In the genomic region with DNA sequence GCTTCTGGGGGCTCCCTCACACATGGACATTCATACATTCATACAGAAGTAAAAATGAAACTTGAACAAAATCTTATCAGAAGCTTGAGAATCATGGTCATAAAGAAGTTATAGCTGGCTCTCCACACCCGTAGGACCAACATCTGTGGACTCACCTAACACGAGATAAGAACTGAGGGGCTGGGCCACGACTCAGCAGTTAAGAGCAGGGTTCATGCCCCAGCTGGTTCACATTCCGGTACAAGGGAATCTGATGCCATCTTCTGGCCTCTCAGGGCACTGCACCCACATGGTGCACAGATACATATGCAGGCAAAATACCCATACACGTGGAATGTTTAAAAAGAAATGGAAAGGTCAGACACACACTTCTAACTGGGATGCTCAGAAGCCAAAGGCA, we compare ENCODE assay signal across 9 mouse cellular contexts. TPM values are rescaled to one million over a fixed set of nuclear protein-coding genes. Genes with fewer than 3 reads are reported as not detected.
A peak's percentile ranks its signal among the peaks of the same experiment; 100 is the strongest.
DNase-seq lines count a peak whose midpoint lies in the region; TF ChIP-seq lines count a peak whose summit lies in the region.
"Had no signal": no experiment of that assay in that cellular context is flagged by ENCODE, and none has a peak within 500 bp of the region (broad histone marks: within the 10 kb centered on the region; RNA-seq: fewer than 3 reads in every experiment).

No protein-coding gene starts in this region.

- peak; percentile 40 for DNase-seq in gastrocnemius, adult 18-20 months (ENCODE audit: low spot score)
- no peak for DNase-seq in gastrocnemius, postnatal 25 days
- peak; percentile 47 to 70 for DNase-seq in CD8-positive naive resting alpha-beta T cell, adult 2 months (ENCODE audit: low read depth in 2 of 2, low spot score in 2 of 2)
- peak; percentile 15 to 51 for DNase-seq in frontal cortex, postnatal 36 days (ENCODE audit: low spot score in 2 of 2)
- DNase-seq in kidney, postnatal 36 days = peak; percentile 74 to 87
- peak; percentile 89 for DNase-seq in lung, postnatal 36 days
- peak; percentile 85 to 89 for DNase-seq in spleen, postnatal 4 days (ENCODE audit: low spot score in 2 of 2)

- no peak overlapping the region for H3K27ac ChIP-seq in bone marrow macrophage, adult 2 months (ENCODE audit: insufficient read depth, low read depth, low read length)
- H3K27ac ChIP-seq: embryonic facial prominence, embryonic 13.5 days had no signal

- peak; percentile 76 for TF ChIP-seq CTCF in bone marrow macrophage, adult 2 months (IDR thresholded peaks at IDR 0.05; ENCODE audit: low read depth, low read length)

- H3K4me1 ChIP-seq in bone marrow macrophage, adult 2 months (ENCODE audit: control insufficient read depth, insufficient read depth, low read length) = peaks cover 3% of the 10 kb centered on the region

- H3K4me3 ChIP-seq in bone marrow macrophage, adult 2 months (ENCODE audit: insufficient read depth, low read length) = no peak overlapping the region
- H3K4me3 ChIP-seq: embryonic facial prominence, embryonic 13.5 days had no signal

- TF ChIP-seq POLR2A in bone marrow macrophage, adult 2 months (IDR thresholded peaks at IDR 0.05; ENCODE audit: borderline replicate concordance, low read depth, low read length) = no peak

RNA-seq across cellular contexts. Expression of a gene that starts 3.1 kb away (rescaled TPM):
- total RNA-seq in gastrocnemius, adult 18-20 months (2021) = 10 to 100 TPM; 43.2 to 46.5 TPM
- total RNA-seq in gastrocnemius, postnatal 25 days (2021) = 10 to 100 TPM; 26.7 to 29.2 TPM
- polyA plus RNA-seq in bone marrow macrophage, adult 2 months (2012; ENCODE audit: insufficient read depth, insufficient read length, missing spikeins) = 3.8 and 6.9 TPM in 2 replicates

RNA-seq across cellular contexts. Expression of a gene that starts 3.2 kb away (rescaled TPM):
- 10 to 100 TPM; 38.3 to 40.6 TPM for total RNA-seq in gastrocnemius, adult 18-20 months (2021)
- total RNA-seq in gastrocnemius, postnatal 25 days (2021) = 10 to 100 TPM; 28.5 to 39.9 TPM
- 5.7 and 6.7 TPM in 2 replicates for polyA plus RNA-seq in bone marrow macrophage, adult 2 months (2012; ENCODE audit: insufficient read depth, insufficient read length, missing spikeins)

RNA-seq across cellular contexts. Expression of a gene that starts 29.2 kb away (rescaled TPM):
- total RNA-seq in gastrocnemius, adult 18-20 months (2021) = under 1 TPM; 0.43 to 0.84 TPM
- total RNA-seq in gastrocnemius, postnatal 25 days (2021) = under 1 TPM; 0.49 to 0.94 TPM
- polyA plus RNA-seq in bone marrow macrophage, adult 2 months (2012; ENCODE audit: insufficient read depth, insufficient read length, missing spikeins) = 1.4 and 2.3 TPM in 2 replicates
